Mouse (Mus musculus) testis, adult 2 months (tissue): ENCODE measurements at regions not wholly inside any gene's neighbourhood (a gene's known extent, or its start where the extent isn't known, plus 50 kb on each side); places are given as distances from the start of the nearest gene placed in this dataset.

Source experiments
- CTCF ChIP-seq: fragments of 200-500 bp; IDR thresholded peaks from 2 replicates; pipeline ENCODE4 v1.5.1; 2012; ENCODE audit warnings: low read depth, mild to moderate bottlenecking, inconsistent platforms, low read length, moderate library complexity; ENCODE audit not compliant: control insufficient read depth, insufficient read depth, insufficient replicate concordance
- POLR2A ChIP-seq: fragments of 200-500 bp; IDR thresholded peaks from 2 replicates; pipeline ENCODE4 v1.6.1; 2012; ENCODE audit warnings: low read depth, mild to moderate bottlenecking, inconsistent platforms, low read length, moderate library complexity; ENCODE audit not compliant: control insufficient read depth

- no peak for TF ChIP-seq CTCF
- no peak for TF ChIP-seq POLR2A
Measured at GRCm38 (mm10) chr17:63757896-63758695, 104.8 kb upstream of the Fer start.
